Comparison of ENCODE assay signal across 9 mouse cellular contexts in genomic region chr17:43012718-43013117, GRCm38 (mm10). TPM values are rescaled to one million over a fixed set of nuclear protein-coding genes. Genes with fewer than 3 reads are reported as not detected.
DNase-seq lines count a peak whose midpoint lies in the region; ATAC-seq and TF ChIP-seq lines count a peak whose summit lies in the region.
"Had no signal": no experiment of that assay in that cellular context is flagged by ENCODE, and none has a peak within 500 bp of the region (broad histone marks: within the 10 kb centered on the region; RNA-seq: fewer than 3 reads in every experiment).

No protein-coding gene starts in this region.

- no peak for TF ChIP-seq EP300 in heart, adult 2 months (IDR thresholded peaks at IDR 0.05; ENCODE audit: insufficient read depth, low read depth, low read length)

- no peak overlapping the region for H3K9ac ChIP-seq in heart, adult 2 months (ENCODE audit: low read depth, low read length)
- no peak overlapping the region for H3K9ac ChIP-seq in heart, embryonic 11.5 days (ENCODE audit: low read depth, low read length)
- H3K9ac ChIP-seq: stomach, embryonic 15.5 days had no signal

- no peak for TF ChIP-seq POLR2A in heart, adult 2 months (IDR thresholded peaks at IDR 0.05; ENCODE audit: insufficient read depth, low read depth, low read length)

- ATAC-seq in heart, embryonic 11.5 days (replicated peaks; ENCODE audit: insufficient number of reproducible peaks, low FRiP score, low TSS enrichment) = no peak
- peak; percentile 43; the same call in 1 of the 2 replicates for ATAC-seq in megakaryocyte-erythroid progenitor cell, adult 5-6 weeks (replicated peaks; ENCODE audit: low FRiP score, low TSS enrichment, poor library complexity, severe bottlenecking)

- H3K4me2 ChIP-seq in heart, embryonic 11.5 days = no peak overlapping the region
- H3K4me2 ChIP-seq: stomach, embryonic 15.5 days had no signal

- WGBS in heart, adult 2 months = 18% methylated on average over 6 of the region's 6 CpGs
- WGBS in heart, embryonic 11.5 days (ENCODE audit: insufficient replicate concordance) = 22% methylated on average over 6 of the region's 6 CpGs

- intact Hi-C loops in heart, adult 2 months (cut with DNase I) = loop anchor here (1.0 kb wide), 1 partner anchor 218 kb away; no protein-coding TSS in a partner anchor

- TF ChIP-seq CTCF in heart, adult 2 months (IDR thresholded peaks at IDR 0.05) = peak; percentile 87

- H3K27me3 ChIP-seq in heart, adult 2 months (ENCODE audit: control insufficient read depth, insufficient read depth, low read length) = no peaks in the 10 kb centered on the region
- H3K27me3 ChIP-seq in heart, embryonic 11.5 days (ENCODE audit: control insufficient read depth, insufficient read depth, low read length) = no peaks in the 10 kb centered on the region
- H3K27me3 ChIP-seq: stomach, embryonic 15.5 days had no signal

- H3K27ac ChIP-seq in heart, adult 2 months = no peak overlapping the region
- no peak overlapping the region for H3K27ac ChIP-seq in heart, embryonic 11.5 days (ENCODE audit: low read depth, low read length)
- H3K27ac ChIP-seq: stomach, embryonic 15.5 days had no signal

- DNase-seq in heart, adult 2 months = peak; percentile 36 to 58
- DNase-seq in 416B (ENCODE audit: low read depth) (peak; percentile 76), adipocyte (ENCODE audit: low spot score) (peak; percentile 46)
- peak; percentile 63 for DNase-seq in embryo, embryonic 11.5 days (ENCODE audit: low read depth, low spot score)
- peak; percentile 75 to 78 for DNase-seq in kidney, postnatal 25 days
- DNase-seq in thymus, postnatal 14 days = peak; percentile 71

- H3K4me1 ChIP-seq in heart, adult 2 months (ENCODE audit: control insufficient read depth, insufficient read depth, low read length) = no peaks in the 10 kb centered on the region; the same call in 1 of the 2 replicates
- H3K4me1 ChIP-seq in heart, embryonic 11.5 days (ENCODE audit: control insufficient read depth, insufficient read depth, low read length) = no peaks in the 10 kb centered on the region
- H3K4me1 ChIP-seq: stomach, embryonic 15.5 days had no signal

- no peaks in the 10 kb centered on the region for H3K36me3 ChIP-seq in heart, adult 2 months (ENCODE audit: control insufficient read depth, insufficient read depth, low read length)
- H3K36me3 ChIP-seq in heart, embryonic 11.5 days (ENCODE audit: control insufficient read depth, insufficient read depth, low read length) = no peaks in the 10 kb centered on the region
- H3K36me3 ChIP-seq: stomach, embryonic 15.5 days had no signal

- no peaks in the 10 kb centered on the region for H3K9me3 ChIP-seq in heart, embryonic 11.5 days (replicated peaks; ENCODE audit: control insufficient read depth, low read length)
- H3K9me3 ChIP-seq: stomach, embryonic 15.5 days had no signal

- no peaks in the 10 kb centered on the region for H3K79me2 ChIP-seq in heart, adult 2 months (replicated peaks; ENCODE audit: control insufficient read depth, insufficient read depth, low read length)

- no peak overlapping the region for H3K4me3 ChIP-seq in heart, adult 2 months
- no peak overlapping the region for H3K4me3 ChIP-seq in heart, embryonic 11.5 days (ENCODE audit: low read depth, low read length)
- H3K4me3 ChIP-seq: stomach, embryonic 15.5 days had no signal

RNA-seq across cellular contexts. Expression of gene Tnfrsf21, which starts 3.6 kb away (rescaled TPM):
- 10 to 100 TPM in 1 of 2 experiments, 1 to 10 TPM in 1; 9.2 to 14.2 TPM for total RNA-seq in heart, adult 2 months (2021)
- polyA plus RNA-seq in heart, adult 2 months (2012; rRNA removed) = 14.6 and 19.6 TPM in 2 replicates
- 11.3 and 11.8 TPM in 2 replicates for polyA plus RNA-seq in heart, embryonic 11.5 days (2014; fragmentation: Nextera tagmentation; extraction: Ambion mirVana)
- total RNA-seq in megakaryocyte-erythroid progenitor cell, adult 5-6 weeks (2014; fragmentation: Nextera tagmentation) = 17.2 and 20.5 TPM in 2 replicates
- 19.2 and 23.6 TPM in 2 replicates for total RNA-seq in megakaryocyte-erythroid progenitor cell, adult 5-6 weeks (2017)
